Mouse (Mus musculus) hindbrain, embryonic 13.5 days (tissue): ENCODE results near the gene Rbms3. TPM values are rescaled to one million over a fixed set of nuclear protein-coding genes. Genes with fewer than 3 reads are reported as not detected.

Source experiments
- ATAC-seq: fragments of 200-750 bp; cut with Nextera tagmentation; 2 replicates; pipeline ENCODE4 v1.8.0; 2017; ENCODE audit warnings: moderate TSS enrichment; ENCODE audit not compliant: low FRiP score
- H3K27ac ChIP-seq: fragments of 300-500 bp; sonication (generic); 2 replicates; pipeline ENCODE4 v1.5.1; 2015; ENCODE audit warnings: inconsistent platforms, mild to moderate bottlenecking, moderate library complexity
- H3K27me3 ChIP-seq: fragments of 300-500 bp; sonication (generic); 2 replicates; pipeline ENCODE4 v1.6.1; 2015; ENCODE audit warnings: mild to moderate bottlenecking, inconsistent platforms
- H3K36me3 ChIP-seq: fragments of 300-500 bp; sonication (generic); 2 replicates; pipeline ENCODE4 v1.6.1; 2015; ENCODE audit warnings: mild to moderate bottlenecking, inconsistent platforms
- H3K4me1 ChIP-seq: fragments of 300-500 bp; sonication (generic); replicated peaks from 2 replicates; pipeline ENCODE4 v1.6.1; 2015; ENCODE audit warnings: inconsistent platforms
- H3K4me2 ChIP-seq: fragments of 300-500 bp; sonication (generic); 2 replicates; pipeline ENCODE4 v1.6.1; 2015; ENCODE audit warnings: inconsistent platforms, mild to moderate bottlenecking, moderate library complexity
- H3K4me3 ChIP-seq: fragments of 300-500 bp; sonication (generic); 2 replicates; pipeline ENCODE4 v1.5.1; 2015; ENCODE audit warnings: mild to moderate bottlenecking, inconsistent platforms
- H3K9ac ChIP-seq: fragments of 300-500 bp; sonication (generic); 2 replicates; pipeline ENCODE4 v1.6.1; 2015; ENCODE audit warnings: mild to moderate bottlenecking, inconsistent platforms
- H3K9me3 ChIP-seq: fragments of 300-500 bp; sonication (generic); 2 replicates; pipeline ENCODE4 v1.6.1; 2016; ENCODE audit warnings: inconsistent platforms
- WGBS: fragments of 180-500 bp; shearing (Covaris S2); methylation state at CpG from one replicate; pipeline ENCODE4 v1.1.7; 2015; 5-methylcytosine and 5-hydroxymethylcytosine counted together
- polyA plus RNA-seq: library from polyadenylated mRNA; unstranded; fragments of >200 nt; fragmentation: Nextera tagmentation; extraction: Ambion mirVana; gene quantifications from 2 replicates; pipeline ENCODE4 v1.2.1, GENCODE M21; 2015

The Rbms3 gene
- polyA plus RNA-seq, 1 experiment from 2014 or later = 73.7 TPM

GRCm38 (mm10) chr9:117070616-117071015, 559.1 kb downstream of the Rbms3 start:
- no peaks in the 10 kb centered on the region for H3K27me3 ChIP-seq
- H3K27ac ChIP-seq = no peak overlapping the region
- no peaks in the 10 kb centered on the region; the same call in 1 of the 2 replicates for H3K9me3 ChIP-seq
- ATAC-seq = no peak
- H3K4me2 ChIP-seq = no peak overlapping the region
- WGBS = 88% methylated on average over 2 of the region's 2 CpGs
- no peak overlapping the region for H3K4me3 ChIP-seq
- H3K36me3 ChIP-seq = no peaks in the 10 kb centered on the region
- H3K9ac ChIP-seq = no peak overlapping the region
- H3K4me1 ChIP-seq = peaks cover 19% of the 10 kb centered on the region

- Histone ChIP-seq H3K27me3 (no peaks in the 10 kb centered on the region), H3K27ac (no peak overlapping the region), H3K4me3 (no peak overlapping the region), H3K9ac (no peak overlapping the region), H3K4me1 (peaks cover 19% of the 10 kb centered on the region), H3K9me3 (no peaks in the 10 kb centered on the region; the same call in 1 of the 2 replicates), H3K4me2 (no peak overlapping the region), H3K36me3 (no peaks in the 10 kb centered on the region)
- ATAC-seq = no peak
- 91% methylated on average over 1 of the region's 1 CpGs for WGBS
Measured at GRCm38 (mm10) chr9:117069232-117069631, 560.5 kb downstream of the Rbms3 start.

- H3K9me3 ChIP-seq = no peaks in the 10 kb centered on the region; the same call in 1 of the 2 replicates
- no peak overlapping the region for H3K27ac ChIP-seq
- no peaks in the 10 kb centered on the region for H3K27me3 ChIP-seq
- no peaks in the 10 kb centered on the region for H3K36me3 ChIP-seq
- no peak for ATAC-seq
- peaks cover 9% of the 10 kb centered on the region for H3K4me1 ChIP-seq
- H3K4me2 ChIP-seq = no peak overlapping the region
- H3K9ac ChIP-seq = no peak overlapping the region
- no peak overlapping the region for H3K4me3 ChIP-seq
- WGBS = 84% methylated on average over 11 of the region's 11 CpGs
Measured at GRCm38 (mm10) chr9:117067703-117068419, 561.9 kb downstream of the Rbms3 start.

GRCm38 (mm10) chr9:117066502-117066901, 563.2 kb downstream of the Rbms3 start:
- Histone ChIP-seq H3K27ac (no peak overlapping the region), H3K27me3 (no peaks in the 10 kb centered on the region), H3K36me3 (no peaks in the 10 kb centered on the region), H3K4me2 (no peak overlapping the region), H3K4me1 (0 out of 2 replicates have a peak, but pooled peaks cover 3% of the 10 kb centered on the region), H3K9me3 (no peaks in the 10 kb centered on the region; the same call in 1 of the 2 replicates), H3K4me3 (no peak overlapping the region), H3K9ac (no peak overlapping the region)
- no peak for ATAC-seq
- WGBS = 82% methylated on average over 3 of the region's 3 CpGs

- no peak for ATAC-seq
- H3K27ac ChIP-seq = no peak overlapping the region
Measured at GRCm38 (mm10) chr9:117065601-117066000, 564.1 kb downstream of the Rbms3 start.

GRCm38 (mm10) chr9:117059586-117059985, 570.1 kb downstream of the Rbms3 start:
- H3K4me1 ChIP-seq = no peaks in the 10 kb centered on the region
- no peaks in the 10 kb centered on the region for H3K27me3 ChIP-seq
- no peaks in the 10 kb centered on the region for H3K36me3 ChIP-seq
- no peak overlapping the region for H3K4me2 ChIP-seq
- no peaks in the 10 kb centered on the region for H3K9me3 ChIP-seq
- no peak overlapping the region for H3K9ac ChIP-seq
- 93% methylated on average over 1 of the region's 1 CpGs for WGBS
- no peak overlapping the region for H3K4me3 ChIP-seq
- no peak for ATAC-seq
- H3K27ac ChIP-seq = no peak overlapping the region

More at GRCm38 (mm10) chr9:117065601-117066000, 564.1 kb downstream of the Rbms3 start:
- H3K4me2 ChIP-seq = no peak overlapping the region
- no peaks in the 10 kb centered on the region for H3K36me3 ChIP-seq
- H3K9me3 ChIP-seq = no peaks in the 10 kb centered on the region; the same call in 1 of the 2 replicates
- H3K4me3 ChIP-seq = no peak overlapping the region
- 0 out of 2 replicates have a peak, but pooled peaks cover 3% of the 10 kb centered on the region for H3K4me1 ChIP-seq
- no peaks in the 10 kb centered on the region for H3K27me3 ChIP-seq
- H3K9ac ChIP-seq = no peak overlapping the region
- WGBS = 80% methylated on average over 6 of the region's 6 CpGs

GRCm38 (mm10) chr9:117059135-117059534, 570.6 kb downstream of the Rbms3 start:
- Histone ChIP-seq H3K9ac (no peak overlapping the region), H3K27me3 (no peaks in the 10 kb centered on the region), H3K9me3 (no peaks in the 10 kb centered on the region), H3K36me3 (no peaks in the 10 kb centered on the region), H3K4me3 (no peak overlapping the region), H3K4me2 (no peak overlapping the region), H3K27ac (no peak overlapping the region), H3K4me1 (no peaks in the 10 kb centered on the region)
- no peak for ATAC-seq
- 87% methylated on average over 6 of the region's 6 CpGs for WGBS

- Histone ChIP-seq H3K9ac (no peak overlapping the region), H3K27me3 (no peaks in the 10 kb centered on the region), H3K9me3 (no peaks in the 10 kb centered on the region), H3K4me2 (no peak overlapping the region), H3K27ac (no peak overlapping the region), H3K4me1 (peaks cover 5% of the 10 kb centered on the region), H3K36me3 (no peaks in the 10 kb centered on the region), H3K4me3 (no peak overlapping the region)
- 97% methylated on average over 2 of the region's 2 CpGs for WGBS
- no peak for ATAC-seq
Measured at GRCm38 (mm10) chr9:117051935-117052334, 577.8 kb downstream of the Rbms3 start.

- Histone ChIP-seq H3K27ac (no peak overlapping the region), H3K9ac (no peak overlapping the region), H3K4me3 (no peak overlapping the region), H3K4me1 (peaks cover 5% of the 10 kb centered on the region), H3K9me3 (no peaks in the 10 kb centered on the region), H3K36me3 (no peaks in the 10 kb centered on the region), H3K4me2 (no peak overlapping the region), H3K27me3 (no peaks in the 10 kb centered on the region)
- ATAC-seq = no peak
- WGBS = 91% methylated on average over 1 of the region's 1 CpGs
Measured at GRCm38 (mm10) chr9:117048641-117049040, 581.1 kb downstream of the Rbms3 start.

GRCm38 (mm10) chr9:117041993-117042366, 587.7 kb downstream of the Rbms3 start:
- no peaks in the 10 kb centered on the region for H3K9me3 ChIP-seq
- H3K36me3 ChIP-seq = no peaks in the 10 kb centered on the region
- no peak overlapping the region for H3K4me2 ChIP-seq
- H3K4me1 ChIP-seq = peaks cover 7% of the 10 kb centered on the region; the same call in 1 of the 2 replicates
- H3K4me3 ChIP-seq = no peak overlapping the region
- 52% methylated on average over 2 of the region's 2 CpGs for WGBS
- no peaks in the 10 kb centered on the region for H3K27me3 ChIP-seq
- ATAC-seq = no peak
- H3K27ac ChIP-seq = no peak overlapping the region
- H3K9ac ChIP-seq = no peak overlapping the region

- no peaks in the 10 kb centered on the region for H3K9me3 ChIP-seq
- no peak overlapping the region for H3K4me3 ChIP-seq
- H3K4me2 ChIP-seq = no peak overlapping the region
- H3K36me3 ChIP-seq = no peaks in the 10 kb centered on the region
- H3K9ac ChIP-seq = no peak overlapping the region
- no peak for ATAC-seq
- H3K27me3 ChIP-seq = no peaks in the 10 kb centered on the region
- no peak overlapping the region for H3K27ac ChIP-seq
- H3K4me1 ChIP-seq = peaks cover 7% of the 10 kb centered on the region; the same call in 1 of the 2 replicates
Measured at GRCm38 (mm10) chr9:117041291-117041992, 588.3 kb downstream of the Rbms3 start.

- Histone ChIP-seq H3K4me1 (peaks cover 7% of the 10 kb centered on the region; the same call in 1 of the 2 replicates), H3K9ac (no peak overlapping the region), H3K27me3 (no peaks in the 10 kb centered on the region), H3K4me3 (no peak overlapping the region), H3K9me3 (no peaks in the 10 kb centered on the region), H3K4me2 (no peak overlapping the region), H3K27ac (no peak overlapping the region), H3K36me3 (no peaks in the 10 kb centered on the region)
- WGBS = 74% methylated on average over 6 of the region's 6 CpGs
- no peak for ATAC-seq
Measured at GRCm38 (mm10) chr9:117039941-117040453, 589.7 kb downstream of the Rbms3 start.
